Mouse (Mus musculus): ENCODE data around the gene Osbpl6. TPM values are rescaled to one million over a fixed set of nuclear protein-coding genes. Genes with fewer than 3 reads are reported as not detected.
A peak's percentile ranks its signal among the peaks of the same experiment; 100 is the strongest.

Osbpl6 gene
- total RNA-seq, 2 experiments from 2014 or later: 11.2 to 13.0 TPM

DNA sequence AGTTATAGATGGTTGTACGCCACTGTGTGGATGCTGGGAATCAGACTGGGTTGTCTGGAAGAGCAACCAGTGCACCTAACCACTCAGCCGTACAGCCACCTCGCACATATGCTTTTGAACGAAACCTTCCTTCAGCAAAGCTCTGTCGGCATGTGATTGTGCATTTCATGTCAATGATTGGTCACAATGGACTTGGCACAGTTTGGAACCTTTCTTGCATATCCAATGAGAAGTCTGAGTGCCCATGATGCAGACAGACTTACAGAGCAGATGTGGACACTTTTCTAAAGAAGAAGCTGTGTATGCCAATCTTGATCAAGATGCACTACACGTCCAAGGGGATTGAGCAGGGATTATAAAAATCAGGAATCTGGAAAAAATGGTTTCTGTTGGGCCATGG lies 85.1 kb downstream of the Osbpl6 start:
- intact Hi-C loops (cut with DNase I): no loop called here
- no peak for DNase-seq

DNA sequence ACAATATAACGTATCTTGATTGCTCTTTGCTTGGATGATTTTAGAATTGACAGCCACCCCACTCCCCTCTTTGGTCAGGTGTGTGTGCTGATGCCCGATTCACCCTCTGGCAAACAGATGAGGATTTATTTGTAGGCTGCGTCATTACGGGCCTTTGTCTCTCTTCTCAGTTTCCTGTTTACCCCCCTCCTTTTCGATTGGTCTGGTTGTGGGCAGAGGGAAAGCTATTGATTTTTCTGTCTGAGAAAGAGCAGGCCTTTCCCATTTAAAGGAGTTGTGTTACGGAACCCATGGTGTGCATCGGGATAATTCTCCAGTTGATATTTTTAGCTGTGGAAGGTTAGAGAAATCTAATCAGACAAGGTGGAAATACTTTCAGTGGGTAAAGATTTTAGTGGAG lies 85.9 kb downstream of the Osbpl6 start:
- intact Hi-C loops (cut with DNase I): no loop called here
- no peak for DNase-seq

DNA sequence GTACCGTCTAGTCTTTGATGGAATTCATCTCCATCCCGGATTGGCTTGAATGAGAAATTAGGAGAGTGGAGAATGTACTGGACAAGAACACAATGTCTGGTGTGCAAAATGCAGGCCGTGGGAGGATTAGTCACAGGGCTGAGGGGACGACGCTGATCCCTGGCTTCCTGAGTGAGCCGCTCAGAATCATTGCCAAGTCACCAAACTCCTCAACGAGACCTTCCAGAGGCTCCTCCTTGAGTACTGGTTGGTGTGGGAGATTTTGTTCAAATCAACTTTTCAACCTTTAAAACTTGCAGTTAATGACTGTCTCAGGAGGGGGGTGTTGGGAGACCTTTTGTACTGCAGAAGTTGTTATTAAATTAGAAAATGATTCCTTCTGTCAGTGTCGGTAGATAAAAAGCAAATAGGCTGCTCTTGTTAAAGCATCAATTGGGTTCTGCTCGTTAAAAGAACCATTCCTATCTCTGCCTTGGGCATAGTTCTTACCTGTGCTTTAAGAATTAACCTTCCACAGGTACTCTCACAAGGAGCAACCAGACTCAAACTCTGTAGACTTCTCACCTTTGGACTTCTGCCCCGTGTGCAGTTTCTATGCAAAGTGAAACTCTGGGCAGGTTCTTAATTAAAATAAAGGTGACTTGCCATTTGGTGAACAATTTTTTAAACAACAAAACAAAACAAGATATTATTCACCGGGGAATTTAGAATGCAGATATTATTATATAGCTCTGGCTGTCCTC lies 89.9 kb downstream of the Osbpl6 start:
- peak in 1 of 2 experiments; percentile 3 for DNase-seq
- intact Hi-C loops (cut with DNase I): no loop called here

DNA sequence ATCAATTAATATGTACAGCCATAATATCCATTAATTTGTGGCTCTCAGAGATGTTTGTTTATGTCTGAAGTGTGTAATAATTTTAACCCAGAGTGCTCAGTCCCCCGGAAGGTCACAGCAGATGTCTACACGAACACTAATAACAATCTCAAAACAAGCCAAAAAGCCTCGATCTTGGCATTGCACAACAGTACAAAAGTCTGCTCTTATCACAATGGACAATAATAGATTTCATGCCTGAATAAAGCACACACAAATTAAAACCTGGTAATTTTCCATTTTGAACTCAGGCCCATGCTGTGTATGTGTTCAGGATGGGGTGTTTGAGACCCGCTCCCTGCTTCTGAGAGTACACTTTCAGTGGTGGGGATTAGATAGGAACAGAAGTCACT lies 90.4 kb downstream of the Osbpl6 start:
- DNase-seq: no peak
- intact Hi-C loops (cut with DNase I): no loop called here

DNA sequence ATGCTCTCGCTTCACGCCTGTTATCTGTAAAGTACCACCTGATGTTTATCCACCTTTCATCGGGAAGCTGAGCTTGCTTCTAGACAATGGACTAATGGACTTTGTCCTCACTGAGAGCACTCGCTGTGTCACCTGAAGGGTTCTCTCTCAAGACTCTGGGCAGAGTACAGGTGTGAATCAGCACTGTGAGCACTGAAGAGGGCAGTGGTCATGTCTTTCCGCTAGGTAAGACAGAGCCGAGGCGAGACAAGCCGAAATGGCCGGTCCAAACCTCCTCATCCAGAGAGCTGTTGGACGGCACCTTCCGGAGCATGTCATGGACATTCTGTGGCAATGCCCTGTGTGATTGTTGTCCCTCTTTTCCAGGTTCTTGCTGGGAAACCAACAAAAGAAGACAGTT lies 92.6 kb downstream of the Osbpl6 start:
- intact Hi-C loops (cut with DNase I): no loop called here

DNA sequence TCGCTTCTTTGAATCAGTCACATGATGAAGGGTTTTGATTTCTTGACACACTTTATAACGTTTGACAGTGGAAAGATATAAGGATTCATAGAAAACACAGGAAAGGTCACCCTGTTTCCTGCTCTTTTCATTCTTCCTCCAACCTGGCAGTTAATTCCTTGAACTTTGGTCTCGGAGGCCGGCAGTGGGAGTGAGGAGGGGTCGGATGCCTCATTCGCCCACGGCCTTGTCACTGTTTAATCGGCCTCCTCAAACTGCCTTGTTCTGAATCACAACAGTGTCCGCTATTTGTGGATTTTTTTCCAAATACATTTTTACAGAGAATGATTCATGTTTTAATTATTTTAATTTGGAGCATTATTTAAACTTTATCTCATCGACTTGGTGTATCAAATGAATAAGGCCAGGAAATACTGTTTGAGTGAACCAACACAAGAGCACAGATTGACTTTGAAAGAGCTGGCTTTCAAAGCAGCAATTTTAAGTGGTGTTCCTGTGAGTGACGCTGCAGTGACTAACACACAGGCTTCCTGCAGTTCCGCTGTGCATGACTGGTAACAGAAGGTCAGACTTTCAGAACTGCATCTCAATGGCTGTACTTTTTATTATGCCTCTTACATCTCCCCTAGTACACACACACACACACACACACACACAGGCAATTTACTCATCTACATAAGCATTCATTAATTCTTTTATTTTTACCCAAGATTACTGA lies 98.0 kb downstream of the Osbpl6 start:
- no peak for DNase-seq
- intact Hi-C loops (cut with DNase I): no loop called here

More for the DNA sequence above, 92.6 kb downstream of the Osbpl6 start:
- no peak for DNase-seq

DNA sequence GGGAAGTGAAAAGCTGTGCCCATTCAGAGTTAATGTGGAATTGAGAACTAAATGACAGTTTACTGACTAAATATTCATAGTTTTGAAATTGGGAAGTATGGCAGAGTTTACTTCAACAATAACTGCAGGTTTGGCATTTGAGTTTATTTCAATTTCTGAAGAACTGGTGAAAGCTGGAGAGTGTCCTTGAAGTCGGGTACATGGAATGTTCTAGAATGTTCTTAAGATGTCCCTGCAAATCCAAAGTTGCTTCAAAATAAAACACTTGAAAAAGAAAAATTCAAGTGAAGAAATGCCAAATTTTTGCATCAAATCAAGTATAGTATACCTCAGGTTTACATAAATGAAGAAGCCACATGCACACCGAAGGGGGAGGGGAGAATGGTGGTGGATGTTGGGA lies 98.7 kb downstream of the Osbpl6 start:
- DNase-seq: no peak
- intact Hi-C loops (cut with DNase I): no loop called here

DNA sequence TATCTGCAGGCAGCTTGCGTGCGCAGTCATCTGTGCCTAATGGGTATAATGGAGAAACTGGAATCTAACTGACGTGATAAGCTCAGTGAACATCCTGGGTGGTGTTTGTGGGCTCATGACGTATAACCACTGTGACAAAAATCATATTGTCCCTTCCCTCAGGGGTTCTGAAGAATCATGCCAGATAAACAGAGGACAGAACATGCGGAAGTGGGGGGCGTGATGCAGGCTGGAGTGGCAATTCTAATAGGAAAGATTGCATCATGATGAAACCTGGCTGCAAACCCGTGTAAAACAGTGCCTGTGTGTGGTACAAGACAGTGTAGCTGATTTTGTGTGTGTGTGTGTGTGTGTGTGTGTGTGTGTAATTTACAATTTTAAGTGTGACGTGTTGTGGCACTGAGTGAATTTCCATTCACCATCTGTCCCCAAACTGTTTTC lies 105.0 kb downstream of the Osbpl6 start:
- intact Hi-C loops (cut with DNase I): no loop called here
- DNase-seq: no peak

DNA sequence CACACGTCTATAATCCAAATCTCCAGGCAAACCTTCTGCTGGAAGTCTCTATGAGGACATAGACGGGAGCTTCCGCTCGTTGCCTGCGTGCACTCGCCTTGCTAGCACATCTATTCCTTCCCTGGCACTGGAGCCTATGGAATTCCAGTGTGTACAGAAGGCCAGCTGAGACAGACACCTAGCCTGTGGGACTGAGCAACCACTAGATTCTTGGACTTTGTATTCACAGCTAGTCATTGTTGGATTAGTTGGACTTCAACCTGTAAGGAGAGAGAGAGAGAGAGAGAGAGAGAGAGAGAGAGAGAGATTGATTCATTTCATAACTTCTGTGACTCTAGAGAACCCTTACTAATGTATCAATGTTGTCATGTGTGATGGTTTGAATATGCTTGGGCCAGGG lies 105.8 kb downstream of the Osbpl6 start:
- no peak for DNase-seq
- intact Hi-C loops (cut with DNase I): no loop called here

DNA sequence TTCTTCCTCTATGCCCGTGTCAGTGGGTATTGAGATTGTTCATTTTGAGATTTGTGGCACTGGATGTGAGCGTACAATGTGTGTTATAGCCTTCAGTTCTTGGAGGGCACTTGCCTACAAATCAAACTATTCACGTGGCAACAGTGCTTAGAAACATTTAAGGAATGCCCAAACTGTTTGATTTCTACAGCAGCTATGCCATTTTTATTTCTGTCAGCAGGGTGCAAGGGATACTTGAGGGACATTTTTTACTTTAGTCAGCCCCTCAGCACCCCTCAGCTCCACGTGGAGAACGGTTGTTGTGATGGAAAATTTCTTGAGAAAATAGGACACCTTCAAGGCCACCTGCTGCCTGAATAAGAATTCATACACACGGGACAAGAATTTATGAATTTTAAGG lies 106.6 kb downstream of the Osbpl6 start:
- DNase-seq: no peak
- intact Hi-C loops (cut with DNase I): no loop called here

DNA sequence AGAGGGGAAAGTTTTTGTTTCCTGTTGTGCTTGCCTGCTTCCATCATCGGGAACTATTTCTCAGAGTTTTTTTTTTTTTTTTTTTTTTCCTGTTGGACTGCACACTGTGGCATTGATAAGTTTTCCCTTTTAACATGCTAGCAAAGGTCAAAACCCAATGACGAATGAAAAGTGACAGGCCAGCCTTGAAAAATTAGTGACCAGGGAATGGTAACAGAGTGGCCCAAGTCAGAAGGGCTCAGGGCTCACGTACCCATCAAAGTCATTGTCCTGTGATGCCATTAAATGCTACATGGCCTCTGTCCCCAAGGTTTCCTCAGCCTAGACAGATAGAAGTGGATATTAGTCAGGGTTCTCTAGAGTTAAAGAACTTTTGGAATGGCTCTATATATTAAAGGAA lies 107.0 kb downstream of the Osbpl6 start:
- intact Hi-C loops (cut with DNase I): no loop called here
- no peak for DNase-seq

DNA sequence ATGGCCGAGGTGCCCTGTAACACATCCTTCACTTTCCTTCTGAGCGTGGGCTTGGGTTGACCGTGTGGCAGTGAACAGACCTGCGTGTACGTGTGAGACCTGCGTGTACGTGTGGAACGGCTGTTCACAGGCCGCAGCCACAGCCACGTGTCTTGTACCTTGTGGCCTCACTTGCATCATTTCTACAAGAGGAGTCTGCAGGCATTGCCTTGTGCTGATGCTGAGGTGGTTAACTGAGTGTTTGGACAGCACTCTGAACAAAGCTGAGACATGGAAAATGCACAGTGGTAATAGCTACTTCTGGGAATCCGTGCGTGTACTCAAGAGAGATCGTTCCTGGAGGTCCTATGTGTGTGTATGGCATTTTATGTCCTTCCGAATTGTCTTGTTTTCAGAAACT lies 111.2 kb downstream of the Osbpl6 start:
- no peak for DNase-seq
- intact Hi-C loops (cut with DNase I): no loop called here

DNA sequence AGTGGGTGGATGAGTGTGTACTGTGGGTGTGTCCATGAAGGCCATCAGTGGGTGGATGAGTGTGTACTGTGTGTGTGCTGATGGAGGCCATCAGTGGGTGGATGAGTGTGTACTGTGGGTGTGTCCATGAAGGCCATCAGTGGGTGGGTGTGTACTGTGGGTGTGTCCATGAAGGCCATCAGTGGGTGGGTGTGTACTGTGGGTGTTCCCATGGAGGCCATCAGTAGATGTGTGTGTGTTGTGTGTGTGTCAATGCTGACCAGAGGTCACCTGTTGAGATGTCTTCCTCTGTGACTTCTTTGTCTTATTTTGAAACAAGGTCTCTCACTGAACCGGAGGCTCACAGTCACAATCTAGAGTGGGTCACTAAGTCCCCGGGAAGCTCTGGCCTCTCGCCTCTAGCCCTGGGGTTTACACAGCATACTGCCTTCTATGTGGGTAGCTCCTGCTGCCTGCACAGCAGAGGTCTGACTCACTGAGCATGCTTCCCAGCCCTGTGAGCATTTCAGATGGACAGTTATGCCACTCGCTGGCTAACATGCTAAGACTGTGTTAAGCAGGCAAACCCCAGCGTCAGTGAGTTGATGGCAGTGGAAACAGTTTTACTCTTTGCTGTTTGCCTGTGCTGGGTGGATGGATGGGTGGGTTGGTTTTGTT lies 112.2 kb downstream of the Osbpl6 start:
- DNase-seq: no peak
- intact Hi-C loops (cut with DNase I): no loop called here

DNA sequence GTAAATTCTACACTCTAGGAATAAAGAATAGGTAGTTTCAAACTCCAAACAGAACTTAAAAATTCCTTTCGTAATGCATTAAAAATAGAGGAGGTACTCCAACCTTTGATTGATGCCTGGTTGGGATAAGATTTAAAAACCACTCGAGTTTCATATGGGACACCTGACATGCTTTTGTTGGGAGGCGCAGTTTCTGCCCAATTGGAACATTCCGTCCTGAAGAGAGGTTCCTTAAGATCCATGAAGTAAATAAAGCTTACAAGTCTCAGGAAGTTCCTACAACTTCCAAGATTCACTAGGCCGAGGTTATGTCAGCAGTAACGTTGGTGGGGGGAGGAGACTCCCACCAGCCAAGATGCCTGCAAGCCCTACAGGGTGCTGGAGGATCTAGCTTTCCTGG lies 115.3 kb downstream of the Osbpl6 start:
- intact Hi-C loops (cut with DNase I): no loop called here
- DNase-seq: no peak

DNA sequence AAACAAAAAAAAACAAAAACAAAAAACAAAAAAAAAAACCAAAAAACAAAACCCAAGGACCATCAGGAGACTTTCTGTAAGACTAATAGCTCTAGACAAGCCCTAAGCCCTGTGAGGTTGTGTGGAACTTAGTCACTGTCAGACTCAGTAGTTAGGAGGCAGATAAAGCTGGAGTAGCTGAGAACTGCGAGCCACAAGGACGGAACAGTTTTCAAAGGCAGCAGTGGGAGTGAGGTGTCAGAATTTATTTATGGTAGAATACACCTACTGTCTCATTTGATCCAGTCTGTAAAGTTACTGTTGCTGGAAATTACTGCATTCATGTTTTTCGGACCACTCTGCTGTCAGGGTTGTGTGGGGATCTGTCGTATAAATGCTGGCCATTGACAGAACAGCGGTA lies 118.1 kb downstream of the Osbpl6 start:
- no peak for DNase-seq
- intact Hi-C loops (cut with DNase I): no loop called here

DNA sequence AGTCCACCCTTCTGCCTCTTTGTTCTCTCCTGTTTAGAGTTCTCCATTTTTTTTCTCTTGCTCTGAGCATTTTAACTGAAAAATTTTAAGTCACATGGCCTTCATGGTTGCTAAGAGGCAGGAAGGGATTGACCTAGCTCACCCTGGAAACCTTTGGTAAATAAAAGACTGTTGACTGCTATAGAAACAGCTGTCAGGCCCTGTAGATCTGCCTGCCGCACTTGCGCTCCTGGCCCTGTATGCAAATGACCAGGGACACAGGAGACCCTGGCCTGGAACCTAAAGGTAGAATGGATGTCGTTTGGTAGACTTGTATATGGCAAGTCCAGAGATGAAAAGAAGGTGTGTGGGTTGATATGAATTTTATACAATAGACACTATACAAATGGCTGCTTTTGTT lies 119.3 kb downstream of the Osbpl6 start:
- intact Hi-C loops (cut with DNase I): no loop called here
- no peak for DNase-seq

DNA sequence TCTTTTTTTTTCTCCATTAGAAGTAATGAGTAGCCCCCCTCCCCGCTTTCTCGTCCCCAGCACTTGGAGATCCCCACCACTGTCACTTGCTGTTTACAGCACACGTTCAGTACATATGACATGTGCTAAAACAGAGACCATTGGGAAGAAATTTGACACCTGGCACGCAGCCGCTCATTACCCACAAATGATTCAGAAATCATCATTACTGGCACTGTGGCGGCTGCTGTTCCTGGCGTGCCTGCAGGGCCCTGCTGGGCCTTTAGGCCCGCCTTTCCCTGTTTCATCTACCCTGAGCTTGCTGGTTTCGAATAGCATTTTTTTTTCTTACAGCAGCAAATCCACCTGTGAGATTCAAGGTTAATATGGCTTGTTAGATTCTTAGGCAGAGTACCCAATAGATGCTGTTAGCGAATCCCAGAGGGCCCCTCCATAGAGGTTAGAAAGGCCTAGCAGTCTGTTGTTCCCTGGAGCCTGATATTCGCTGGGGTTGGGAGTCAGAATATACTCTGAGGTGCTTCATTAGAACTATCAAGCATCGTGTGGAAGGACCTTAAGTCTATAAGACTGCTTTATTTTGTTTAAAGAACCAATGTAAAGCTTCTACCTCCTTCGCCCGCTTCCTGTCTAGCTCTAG lies 126.3 kb downstream of the Osbpl6 start:
- intact Hi-C loops (cut with DNase I): no loop called here
- DNase-seq: no peak

DNA sequence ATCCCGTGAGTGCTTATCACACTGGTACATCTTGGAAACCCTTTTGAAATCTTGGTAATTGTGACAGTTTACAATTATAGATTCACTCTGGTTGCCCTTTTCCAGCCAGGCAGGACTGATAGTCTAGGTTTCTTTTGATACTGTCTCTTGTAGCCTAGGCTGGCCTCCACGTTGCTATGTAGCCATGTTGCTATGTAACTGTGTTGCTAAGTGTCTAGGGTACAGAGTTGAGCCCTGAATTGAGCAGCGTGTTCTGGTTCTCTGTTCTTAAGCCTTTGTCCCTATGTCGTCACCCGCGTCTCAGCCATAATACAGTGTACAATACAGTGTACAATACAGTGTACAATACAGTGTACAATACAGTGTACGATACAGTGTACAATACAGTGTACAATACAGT lies 128.6 kb downstream of the Osbpl6 start:
- intact Hi-C loops (cut with DNase I): no loop called here

DNA sequence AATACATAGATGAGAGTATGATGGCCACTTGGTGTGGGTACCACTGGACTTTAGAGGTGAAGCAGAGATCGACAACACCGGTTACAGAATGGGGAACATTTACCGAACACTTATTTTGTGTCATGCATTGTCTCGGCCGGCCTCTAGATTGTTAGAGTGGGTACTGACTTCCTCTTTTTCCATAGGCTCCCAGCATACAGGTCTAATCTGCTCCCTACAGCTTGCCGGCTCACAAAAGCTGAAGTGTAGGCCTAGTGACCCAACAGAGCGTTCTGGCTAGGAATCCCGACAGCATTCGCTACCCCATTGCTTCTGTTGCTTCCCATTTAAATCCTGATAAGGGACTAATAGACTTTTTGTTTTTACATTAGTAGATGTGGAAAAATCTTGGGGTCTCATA lies 135.6 kb downstream of the Osbpl6 start:
- DNase-seq: no peak

More for the DNA sequence above, 128.6 kb downstream of the Osbpl6 start:
- no peak for DNase-seq

DNA sequence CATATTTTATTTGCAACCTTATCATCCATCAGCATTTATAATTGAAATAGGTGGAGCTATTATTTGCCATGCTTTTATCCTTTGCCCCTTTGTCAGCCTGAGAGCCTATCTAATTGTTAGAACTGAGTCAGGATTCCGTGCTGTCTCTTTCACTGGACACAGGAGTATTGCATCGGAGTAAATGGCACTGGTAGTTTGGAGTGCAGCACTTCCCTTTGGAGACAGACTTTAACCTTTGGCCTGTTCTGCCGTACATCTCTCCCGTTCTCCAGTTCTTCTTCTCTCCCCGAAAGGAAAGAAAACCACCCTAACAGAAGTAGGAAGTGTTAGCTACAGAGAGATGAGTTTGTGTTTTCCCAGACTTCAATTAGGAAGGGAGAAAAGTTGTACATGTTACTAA lies 136.6 kb downstream of the Osbpl6 start:
- intact Hi-C loops (cut with DNase I): no loop called here

More for the DNA sequence above, 135.6 kb downstream of the Osbpl6 start:
- intact Hi-C loops (cut with DNase I): no loop called here

DNA sequence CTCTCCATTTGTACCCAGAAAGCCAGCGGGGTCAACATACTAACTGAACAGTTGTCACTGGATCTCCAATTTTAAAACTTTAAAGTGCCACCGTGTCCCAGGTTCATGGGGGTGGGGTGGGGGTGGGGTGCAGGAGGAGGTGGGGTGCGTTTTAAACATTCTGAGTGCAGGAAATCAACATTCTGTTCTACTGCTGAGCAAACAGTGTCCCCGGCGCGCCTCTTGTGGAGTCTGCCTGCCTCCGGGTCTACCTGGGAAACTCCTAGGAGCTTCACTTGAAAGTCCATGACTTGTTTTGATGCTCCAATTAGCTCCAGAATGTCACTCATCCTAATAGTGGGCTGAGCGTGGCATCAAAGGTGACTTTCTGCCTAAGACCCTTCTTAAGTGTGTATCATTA lies 139.2 kb downstream of the Osbpl6 start:
- no peak for DNase-seq
- intact Hi-C loops (cut with DNase I): no loop called here

More for the DNA sequence above, 136.6 kb downstream of the Osbpl6 start:
- no peak for DNase-seq
